Mouse (Mus musculus): ENCODE measurements around the gene Klhl5. TPM values are rescaled to one million over a fixed set of nuclear protein-coding genes. Genes with fewer than 3 reads are reported as not detected.

Gene Klhl5
- polyA plus RNA-seq, 1 experiment from 2014 or later = 42.3 TPM

DNA sequence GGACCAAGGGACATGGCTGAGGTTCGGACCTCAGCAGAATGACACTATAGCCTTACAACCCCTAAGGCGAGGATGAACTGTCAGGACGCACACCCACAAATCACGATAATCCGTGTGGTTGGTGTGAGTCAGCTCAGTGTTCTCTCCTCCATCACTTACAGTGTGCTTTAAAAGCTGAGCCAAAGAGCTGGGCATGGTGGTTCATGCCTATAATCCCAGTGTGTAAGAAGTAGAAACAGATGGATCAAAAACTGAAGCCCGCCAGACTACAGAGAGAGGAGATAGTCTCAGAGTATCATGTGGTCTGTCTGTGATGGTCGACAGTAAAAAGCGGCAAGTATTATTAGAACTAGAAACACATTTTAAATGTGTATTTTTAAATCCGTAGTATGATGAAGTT, 71.1 kb downstream of the Klhl5 start:
- H3K4me3 ChIP-seq (ENCODE audit: low read depth, low read length) = no peak overlapping the region
- H3K27ac ChIP-seq (ENCODE audit: low read depth, low read length) = no peak overlapping the region
- no peak for DNase-seq (ENCODE audit: low spot score)
- H3K36me3 ChIP-seq (ENCODE audit: control insufficient read depth, insufficient read depth, low read length) = no peaks in the 10 kb centered on the region
- no peaks in the 10 kb centered on the region for H3K9me3 ChIP-seq (replicated peaks; ENCODE audit: control insufficient read depth, low read length)
- ATAC-seq = no peak
- no peaks in the 10 kb centered on the region for H3K27me3 ChIP-seq (replicated peaks; ENCODE audit: control insufficient read depth, insufficient read depth, low read length)
- no peak overlapping the region for H3K4me2 ChIP-seq (ENCODE audit: low read length)
- no peak overlapping the region for H3K9ac ChIP-seq (ENCODE audit: low read length)
- whole genome bisulfite sequencing = 94% methylated on average over 9 of the region's 9 CpGs
- H3K4me1 ChIP-seq (ENCODE audit: control insufficient read depth, insufficient read depth, low read length) = peaks cover 20% of the 10 kb centered on the region

DNA sequence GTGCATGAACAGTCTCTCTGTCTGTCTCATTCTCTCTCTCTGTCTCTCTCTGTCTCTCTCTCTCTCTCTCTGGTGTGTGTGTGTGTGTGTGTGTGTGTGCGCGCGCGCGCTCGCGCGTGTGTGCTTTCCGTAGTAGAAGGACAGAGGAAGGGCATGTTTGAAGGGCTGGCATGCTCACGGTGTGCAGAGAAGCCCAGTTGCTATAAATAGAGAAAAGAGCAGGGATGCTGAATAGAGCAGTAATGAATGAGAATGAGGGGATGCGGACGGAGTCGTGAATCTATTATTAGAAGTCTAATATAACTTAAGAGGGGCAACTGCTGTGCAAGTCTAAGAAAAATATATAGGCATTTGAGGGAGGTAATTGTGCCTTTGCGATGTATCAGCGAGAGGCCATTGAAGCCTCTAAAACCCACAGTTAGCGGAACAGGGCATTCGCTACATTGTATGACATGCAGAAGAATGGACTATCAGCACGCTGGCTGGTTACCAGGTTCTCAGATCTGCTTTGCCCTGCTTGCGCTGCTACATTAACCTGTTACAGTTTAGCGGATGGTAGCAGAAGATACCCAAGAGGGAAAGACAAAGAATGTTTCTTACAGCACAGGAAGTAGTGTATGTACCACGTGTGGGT, 73.9 kb downstream of the Klhl5 start:
- Histone ChIP-seq H3K27ac (ENCODE audit: low read depth, low read length) (peak overlapping the region; percentile 39; the same call in 1 of the 2 replicates), H3K4me3 (ENCODE audit: low read depth, low read length) (no peak overlapping the region), H3K4me1 (ENCODE audit: control insufficient read depth, insufficient read depth, low read length) (peaks cover 14% of the 10 kb centered on the region), H3K9me3 (replicated peaks; ENCODE audit: control insufficient read depth, low read length) (no peaks in the 10 kb centered on the region), H3K4me2 (ENCODE audit: low read length) (peak overlapping the region; percentile 20; the same call in 1 of the 2 replicates), H3K27me3 (replicated peaks; ENCODE audit: control insufficient read depth, insufficient read depth, low read length) (no peaks in the 10 kb centered on the region), H3K36me3 (ENCODE audit: control insufficient read depth, insufficient read depth, low read length) (no peaks in the 10 kb centered on the region), H3K9ac (ENCODE audit: low read length) (peak overlapping the region; percentile 32; the same call in 1 of the 2 replicates)
- 47% methylated on average over 21 of the region's 21 CpGs for WGBS
- peak; percentile 63 for DNase-seq (ENCODE audit: low spot score)
- ATAC-seq = peak; percentile 56

DNA sequence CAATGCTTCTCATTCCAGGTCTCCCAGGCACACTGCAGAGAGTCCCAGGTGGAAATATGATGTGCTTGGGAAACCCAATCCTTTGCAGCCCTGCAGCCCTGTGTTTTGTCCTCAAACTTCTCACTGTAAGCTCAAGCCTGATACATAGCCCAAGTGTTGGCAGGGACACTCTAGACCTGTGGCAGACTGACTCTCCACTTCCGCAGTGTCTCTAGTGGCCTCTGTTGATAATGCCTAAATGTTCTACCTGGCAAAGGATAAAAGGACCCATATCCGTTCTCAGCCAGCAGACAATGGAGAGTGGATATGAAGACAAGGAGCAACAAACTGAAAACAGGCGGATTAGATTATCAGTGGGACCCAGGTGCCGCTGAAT, 74.4 kb downstream of the Klhl5 start:
- Histone ChIP-seq H3K36me3 (ENCODE audit: control insufficient read depth, insufficient read depth, low read length) (no peaks in the 10 kb centered on the region), H3K4me3 (ENCODE audit: low read depth, low read length) (no peak overlapping the region), H3K4me1 (ENCODE audit: control insufficient read depth, insufficient read depth, low read length) (peaks cover 12% of the 10 kb centered on the region), H3K27me3 (replicated peaks; ENCODE audit: control insufficient read depth, insufficient read depth, low read length) (no peaks in the 10 kb centered on the region), H3K9ac (ENCODE audit: low read length) (0 out of 2 replicates have a peak overlapping the region, but pooled peaks have one; percentile 32), H3K4me2 (ENCODE audit: low read length) (peak overlapping the region; percentile 20; the same call in 1 of the 2 replicates), H3K27ac (ENCODE audit: low read depth, low read length) (peak overlapping the region; percentile 39; the same call in 1 of the 2 replicates), H3K9me3 (replicated peaks; ENCODE audit: control insufficient read depth, low read length) (no peaks in the 10 kb centered on the region)
- DNase-seq (ENCODE audit: low spot score) (peak; percentile 25), ATAC-seq (peak; percentile 13; the same call in 1 of the 2 replicates)
- WGBS = 74% methylated on average over 4 of the region's 4 CpGs

DNA sequence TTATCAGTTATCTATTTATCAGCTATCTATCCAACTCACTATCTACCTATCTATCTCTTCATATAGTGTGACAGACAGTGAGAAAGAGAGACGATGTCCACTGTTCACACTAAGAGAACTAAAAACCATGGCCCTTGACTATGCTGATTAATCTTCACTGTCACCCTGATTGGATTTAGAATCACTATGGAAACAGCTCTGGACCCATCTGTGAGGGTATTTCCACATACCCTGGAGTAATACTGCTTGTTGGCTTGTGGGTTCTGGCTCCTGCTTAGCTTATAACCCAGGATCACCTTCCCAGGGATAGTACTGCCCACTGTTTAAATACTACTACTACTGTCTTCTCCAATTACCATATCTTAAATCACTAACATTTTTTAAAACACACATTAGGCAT, 74.9 kb downstream of the Klhl5 start:
- ATAC-seq = no peak
- H3K27ac ChIP-seq (ENCODE audit: low read depth, low read length) = no peak overlapping the region
- no peak for DNase-seq (ENCODE audit: low spot score)

DNA sequence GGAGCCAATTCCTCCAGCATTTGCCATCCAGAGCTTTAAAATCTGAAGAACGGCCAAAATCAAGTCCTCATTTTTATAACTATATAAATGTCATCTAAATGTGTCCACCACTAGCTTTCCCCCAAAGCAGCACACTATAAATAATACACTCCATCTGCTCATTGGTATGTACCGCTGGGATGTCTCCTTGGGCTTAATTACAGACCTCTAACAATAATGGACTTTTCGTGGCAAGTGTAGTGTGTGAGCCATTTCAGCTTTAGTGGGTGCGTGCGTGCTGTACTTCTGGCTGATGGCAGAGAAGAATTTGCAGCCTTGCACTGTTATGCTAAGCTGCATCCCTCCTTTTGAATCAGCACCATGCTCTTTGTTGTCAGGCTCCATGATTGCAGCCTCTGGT, 84.3 kb downstream of the Klhl5 start:
- Histone ChIP-seq H3K27ac (ENCODE audit: low read depth, low read length) (no peak overlapping the region), H3K27me3 (replicated peaks; ENCODE audit: control insufficient read depth, insufficient read depth, low read length) (no peaks in the 10 kb centered on the region), H3K4me2 (ENCODE audit: low read length) (no peak overlapping the region), H3K4me1 (ENCODE audit: control insufficient read depth, insufficient read depth, low read length) (no peaks in the 10 kb centered on the region), H3K36me3 (ENCODE audit: control insufficient read depth, insufficient read depth, low read length) (no peaks in the 10 kb centered on the region), H3K9me3 (replicated peaks; ENCODE audit: control insufficient read depth, low read length) (no peaks in the 10 kb centered on the region; the same call in 1 of the 2 replicates), H3K9ac (ENCODE audit: low read length) (no peak overlapping the region), H3K4me3 (ENCODE audit: low read depth, low read length) (no peak overlapping the region)
- WGBS = 72% methylated on average over 5 of the region's 5 CpGs
- ATAC-seq (no peak), DNase-seq (ENCODE audit: low spot score) (no peak)

More for the DNA sequence above, 74.9 kb downstream of the Klhl5 start:
- Histone ChIP-seq H3K36me3 (ENCODE audit: control insufficient read depth, insufficient read depth, low read length) (no peaks in the 10 kb centered on the region), H3K4me3 (ENCODE audit: low read depth, low read length) (no peak overlapping the region), H3K4me1 (ENCODE audit: control insufficient read depth, insufficient read depth, low read length) (peaks cover 7% of the 10 kb centered on the region), H3K27me3 (replicated peaks; ENCODE audit: control insufficient read depth, insufficient read depth, low read length) (no peaks in the 10 kb centered on the region), H3K4me2 (ENCODE audit: low read length) (no peak overlapping the region), H3K9ac (ENCODE audit: low read length) (no peak overlapping the region), H3K9me3 (replicated peaks; ENCODE audit: control insufficient read depth, low read length) (no peaks in the 10 kb centered on the region)
- 81% methylated on average over 1 of the region's 1 CpGs for WGBS

DNA sequence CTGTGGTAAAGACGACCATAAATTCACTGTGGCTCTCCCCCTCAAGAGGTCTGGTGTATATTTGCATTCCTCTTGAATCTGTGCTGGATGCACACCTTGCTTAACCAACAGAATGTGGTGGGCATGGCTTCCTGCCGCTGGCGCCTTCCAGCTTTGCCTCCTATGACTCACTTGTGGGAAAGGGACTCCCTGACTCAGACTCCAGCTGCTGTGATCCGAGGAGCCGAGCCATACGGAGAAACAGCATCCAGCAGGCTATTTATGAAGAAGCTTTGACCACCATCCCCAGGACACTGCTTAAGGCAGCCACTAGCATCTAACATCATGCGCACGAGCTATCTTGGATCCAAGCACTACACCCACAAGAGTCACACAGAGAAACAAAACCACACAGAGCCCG, 87.1 kb downstream of the Klhl5 start:
- no peak overlapping the region for H3K4me3 ChIP-seq (ENCODE audit: low read depth, low read length)

DNA sequence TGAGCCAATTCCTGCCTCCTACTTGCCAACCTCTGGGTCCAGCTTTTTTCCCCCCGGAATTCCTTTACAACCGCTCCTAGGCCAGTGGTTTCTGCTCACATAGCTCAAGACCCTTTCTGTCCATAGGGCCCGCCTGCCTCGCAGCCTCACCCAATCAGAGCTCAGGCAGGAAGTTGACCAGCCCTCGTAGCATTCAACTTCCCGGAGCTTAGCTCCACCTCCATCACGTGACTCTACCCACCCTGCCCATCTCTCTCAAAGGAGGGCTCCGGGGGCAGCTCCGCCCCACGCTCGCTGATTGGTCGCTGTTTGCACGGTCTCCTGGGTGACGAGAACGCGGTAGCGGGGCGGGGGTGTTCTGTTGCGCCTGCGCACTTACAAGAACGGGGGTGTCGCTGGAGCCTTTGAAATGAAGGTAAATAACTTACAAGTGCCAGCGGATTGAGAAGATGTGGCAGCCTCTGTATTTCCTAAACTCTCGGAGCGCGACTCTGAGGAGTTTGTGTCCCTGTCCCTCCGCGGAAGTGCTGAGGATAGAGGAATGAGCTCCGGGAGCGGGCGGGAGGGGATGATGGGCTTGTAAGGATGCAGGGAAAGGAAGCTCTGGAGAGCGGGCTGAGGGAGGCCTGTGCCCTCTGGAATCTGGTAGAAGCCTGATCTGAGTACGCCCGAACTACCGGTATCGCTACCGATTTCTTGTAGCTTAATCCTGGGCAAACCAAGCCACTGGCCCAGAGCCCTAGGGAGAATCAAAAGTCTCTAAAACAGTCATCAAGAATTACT, 92.2 kb downstream of the Klhl5 start, which contains the start of gene Wdr19:
TSS of gene Wdr19 (plus strand) at position 351 of the 783 bp plus-strand sequence.
- Histone ChIP-seq H3K27ac (ENCODE audit: low read depth, low read length) (peak within 1 kb of the TSS; percentile 67), H3K4me2 (ENCODE audit: low read length) (peak within 1 kb of the TSS; percentile 83), H3K4me3 (ENCODE audit: low read depth, low read length) (peak within 1 kb of the TSS; percentile 45), H3K9me3 (replicated peaks; ENCODE audit: control insufficient read depth, low read length) (no peaks in the 10 kb centered on the region), H3K9ac (ENCODE audit: low read length) (peak within 1 kb of the TSS; percentile 72), H3K27me3 (replicated peaks; ENCODE audit: control insufficient read depth, insufficient read depth, low read length) (no peaks in the 10 kb centered on the region), H3K36me3 (ENCODE audit: control insufficient read depth, insufficient read depth, low read length) (no peaks in the 10 kb centered on the region), H3K4me1 (ENCODE audit: control insufficient read depth, insufficient read depth, low read length) (peaks cover 5% of the 10 kb centered on the region; the same call in 1 of the 2 replicates)
- DNase-seq (ENCODE audit: low spot score) (peak; percentile 99), ATAC-seq (peak; percentile 100)
- under 1% methylated on average over 37 of the region's 37 CpGs for WGBS

More for the DNA sequence above, 87.1 kb downstream of the Klhl5 start:
- no peak overlapping the region for H3K4me2 ChIP-seq (ENCODE audit: low read length)
- H3K9me3 ChIP-seq (replicated peaks; ENCODE audit: control insufficient read depth, low read length) = no peaks in the 10 kb centered on the region; the same call in 1 of the 2 replicates
- no peak for DNase-seq (ENCODE audit: low spot score)
- peaks cover 2% of the 10 kb centered on the region; the same call in 1 of the 2 replicates for H3K4me1 ChIP-seq (ENCODE audit: control insufficient read depth, insufficient read depth, low read length)
- no peak for ATAC-seq
- no peak overlapping the region for H3K27ac ChIP-seq (ENCODE audit: low read depth, low read length)
- 93% methylated on average over 9 of the region's 9 CpGs for WGBS
- no peaks in the 10 kb centered on the region for H3K36me3 ChIP-seq (ENCODE audit: control insufficient read depth, insufficient read depth, low read length)
- no peaks in the 10 kb centered on the region for H3K27me3 ChIP-seq (replicated peaks; ENCODE audit: control insufficient read depth, insufficient read depth, low read length)
- H3K9ac ChIP-seq (ENCODE audit: low read length) = no peak overlapping the region

DNA sequence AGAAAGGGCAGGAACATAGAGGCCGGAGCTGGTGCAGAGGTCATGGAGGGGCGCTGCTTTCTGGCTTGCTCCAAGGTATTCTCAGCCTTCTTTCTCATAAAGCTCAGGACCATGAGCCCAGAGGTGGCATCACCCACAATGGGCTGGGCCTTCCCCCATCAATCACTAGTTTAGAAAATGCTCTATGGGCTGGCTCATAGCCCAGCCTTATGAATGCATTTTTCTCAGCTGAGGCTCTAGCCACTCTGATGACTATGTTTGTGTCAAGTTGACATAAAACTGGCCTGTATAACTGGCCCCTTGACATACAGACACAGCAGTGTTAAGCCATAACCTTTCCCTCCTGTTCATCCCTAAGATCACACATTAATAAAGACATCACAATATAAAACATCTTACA, 97.4 kb downstream of the Klhl5 start:
- Histone ChIP-seq H3K4me3 (ENCODE audit: low read depth, low read length) (no peak overlapping the region), H3K4me1 (ENCODE audit: control insufficient read depth, insufficient read depth, low read length) (peaks cover 3% of the 10 kb centered on the region; the same call in 1 of the 2 replicates), H3K4me2 (ENCODE audit: low read length) (no peak overlapping the region), H3K27ac (ENCODE audit: low read depth, low read length) (no peak overlapping the region), H3K27me3 (replicated peaks; ENCODE audit: control insufficient read depth, insufficient read depth, low read length) (no peaks in the 10 kb centered on the region), H3K36me3 (ENCODE audit: control insufficient read depth, insufficient read depth, low read length) (no peaks in the 10 kb centered on the region), H3K9me3 (replicated peaks; ENCODE audit: control insufficient read depth, low read length) (no peaks in the 10 kb centered on the region), H3K9ac (ENCODE audit: low read length) (no peak overlapping the region)
- WGBS = 96% methylated on average over 2 of the region's 2 CpGs
- DNase-seq (ENCODE audit: low spot score) = no peak
- ATAC-seq = no peak
